Mouse (Mus musculus) liver, postnatal 0 days (tissue): ENCODE results near the gene Gm20431. TPM values are rescaled to one million over a fixed set of nuclear protein-coding genes. Genes with fewer than 3 reads are reported as not detected.

Source experiments
- ATAC-seq: fragments of 200-750 bp; cut with Nextera tagmentation; 2 replicates; pipeline ENCODE4 v1.8.0; 2017; ENCODE audit warnings: mild to moderate bottlenecking, moderate library complexity
- DNase-seq: peaks from one replicate; pipeline ENCODE4 v3.0.0-alpha.2; 2016
- H3K27ac ChIP-seq: fragments of 300-500 bp; sonication (generic); 2 replicates; pipeline ENCODE4 v1.5.1; 2014; ENCODE audit warnings: antibody characterized with exemption, moderate library complexity, mild to moderate bottlenecking, low read depth
- H3K27me3 ChIP-seq: fragments of 300-500 bp; sonication (generic); 2 replicates; pipeline ENCODE4 v1.6.1; 2014; ENCODE audit warnings: low read length, control low read depth, mixed read lengths; ENCODE audit not compliant: insufficient read depth
- H3K36me3 ChIP-seq: fragments of 300-500 bp; sonication (generic); replicated peaks from 2 replicates; pipeline ENCODE4 v1.6.1; 2014; ENCODE audit warnings: mild to moderate bottlenecking, control low read depth, low read length, moderate library complexity, mixed read lengths; ENCODE audit not compliant: insufficient read depth
- H3K4me1 ChIP-seq: fragments of 300-500 bp; sonication (generic); 2 replicates; pipeline ENCODE4 v1.6.1; 2014; ENCODE audit warnings: antibody characterized with exemption, mild to moderate bottlenecking, control low read depth; ENCODE audit not compliant: insufficient read depth
- H3K4me2 ChIP-seq: fragments of 300-500 bp; sonication (generic); 2 replicates; pipeline ENCODE4 v1.6.1; 2014; ENCODE audit warnings: low read depth, mild to moderate bottlenecking, low read length, moderate library complexity, mixed read lengths
- H3K4me3 ChIP-seq: fragments of 300-500 bp; sonication (generic); 2 replicates; pipeline ENCODE4 v1.5.1; 2014; ENCODE audit warnings: low read depth, low read length
- H3K9ac ChIP-seq: fragments of 300-500 bp; sonication (generic); replicated peaks from 2 replicates; pipeline ENCODE4 v1.6.1; 2014; ENCODE audit warnings: mild to moderate bottlenecking, moderate library complexity
- H3K9me3 ChIP-seq: fragments of 300-500 bp; sonication (generic); 2 replicates; pipeline ENCODE4 v1.6.1; 2016; ENCODE audit warnings: mild to moderate bottlenecking, control low read depth, low read length, mixed read lengths
- CTCF ChIP-seq: sonication (generic); IDR thresholded peaks from 2 replicates; pipeline ENCODE4 v1.5.1; 2016; ENCODE audit warnings: antibody characterized with exemption, low read depth
- EP300 ChIP-seq: IDR thresholded peaks from 2 replicates; pipeline ENCODE4 v1.6.1; 2016; ENCODE audit warnings: antibody characterized with exemption, low read depth, mild to moderate bottlenecking
- WGBS: fragments of 180-500 bp; shearing (Covaris S2); extraction: QIAGEN DNeasy Blood & Tissue Kit; methylation state at CpG from one replicate; pipeline ENCODE4 v1.1.7; 2014; ENCODE audit not compliant: insufficient replicate concordance; 5-methylcytosine and 5-hydroxymethylcytosine counted together
- polyA plus RNA-seq: library from polyadenylated mRNA; unstranded; fragments of >200 nt; fragmentation: Nextera tagmentation; extraction: Ambion mirVana; gene quantifications from 2 replicates; pipeline ENCODE4 v1.2.1, GENCODE M21; 2015

The Gm20431 gene
- polyA plus RNA-seq, 1 experiment from 2014 or later = 1.7 TPM

DNA sequence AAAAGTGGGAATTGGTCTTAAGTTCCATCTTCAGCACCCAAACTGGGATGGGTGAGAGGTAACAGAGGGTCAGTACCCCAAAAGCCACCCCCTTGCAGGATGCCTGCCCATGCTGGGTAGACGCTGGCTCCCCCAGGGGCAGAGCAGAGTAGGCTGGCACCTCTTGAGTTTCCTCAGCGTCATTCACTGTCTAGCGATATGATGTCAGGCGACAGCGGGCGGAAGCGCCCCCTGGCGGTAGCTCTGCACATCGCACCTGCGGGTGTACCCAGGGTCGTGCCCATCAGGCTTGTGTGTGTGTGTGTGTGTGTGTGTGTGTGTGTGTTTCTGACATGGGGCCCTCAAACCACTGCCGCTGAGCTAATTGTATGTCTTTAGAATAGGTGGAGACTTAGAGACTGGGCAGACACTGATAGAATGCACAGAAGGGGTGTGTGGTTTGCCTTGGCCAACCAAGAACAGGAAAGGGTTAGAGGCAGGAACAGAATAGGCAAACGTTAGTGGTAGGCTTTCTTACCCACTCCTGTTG, 18.7 kb upstream of the Gm20431 start:
- Histone ChIP-seq H3K4me3 (no peak overlapping the region), H3K4me1 (0 out of 2 replicates have a peak, but pooled peaks cover 3% of the 10 kb centered on the region), H3K36me3 (no peaks in the 10 kb centered on the region), H3K9ac (no peak overlapping the region), H3K27me3 (no peaks in the 10 kb centered on the region), H3K4me2 (no peak overlapping the region), H3K9me3 (no peaks in the 10 kb centered on the region), H3K27ac (no peak overlapping the region)
- ATAC-seq (peak; percentile 73), DNase-seq (peak; percentile 88)
- TF ChIP-seq EP300 = no peak
- TF ChIP-seq CTCF = peak; percentile 98
- under 1% methylated on average over 13 of the region's 13 CpGs for WGBS

DNA sequence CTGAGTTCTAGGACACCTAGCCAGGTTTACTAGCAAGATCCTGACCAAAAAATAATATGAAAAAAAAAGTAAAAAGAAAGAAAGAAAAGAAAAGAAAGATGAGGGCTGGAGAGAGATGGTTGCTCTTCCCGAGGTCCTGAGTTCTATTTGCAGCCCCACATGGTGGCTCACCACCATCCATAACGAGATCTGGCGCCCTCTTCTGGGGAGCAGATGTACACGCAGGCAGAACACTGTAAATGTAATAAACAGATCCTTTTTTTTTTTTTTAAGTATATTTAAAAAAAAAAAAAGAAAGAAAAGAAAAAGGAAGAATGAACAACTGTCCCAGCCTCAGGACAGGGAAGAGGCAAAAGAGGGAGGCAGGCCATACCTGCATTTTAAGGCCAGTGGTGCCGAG, 17.3 kb upstream of the Gm20431 start:
- DNase-seq (no peak), ATAC-seq (no peak)
- Histone ChIP-seq H3K36me3 (no peaks in the 10 kb centered on the region), H3K4me3 (no peak overlapping the region), H3K9ac (no peak overlapping the region), H3K4me2 (no peak overlapping the region), H3K27me3 (no peaks in the 10 kb centered on the region), H3K4me1 (0 out of 2 replicates have a peak, but pooled peaks cover 3% of the 10 kb centered on the region), H3K27ac (no peak overlapping the region), H3K9me3 (no peaks in the 10 kb centered on the region)
- TF ChIP-seq EP300 (no peak), CTCF (peak; percentile 68)
- WGBS = 54% methylated on average over 5 of the region's 5 CpGs

DNA sequence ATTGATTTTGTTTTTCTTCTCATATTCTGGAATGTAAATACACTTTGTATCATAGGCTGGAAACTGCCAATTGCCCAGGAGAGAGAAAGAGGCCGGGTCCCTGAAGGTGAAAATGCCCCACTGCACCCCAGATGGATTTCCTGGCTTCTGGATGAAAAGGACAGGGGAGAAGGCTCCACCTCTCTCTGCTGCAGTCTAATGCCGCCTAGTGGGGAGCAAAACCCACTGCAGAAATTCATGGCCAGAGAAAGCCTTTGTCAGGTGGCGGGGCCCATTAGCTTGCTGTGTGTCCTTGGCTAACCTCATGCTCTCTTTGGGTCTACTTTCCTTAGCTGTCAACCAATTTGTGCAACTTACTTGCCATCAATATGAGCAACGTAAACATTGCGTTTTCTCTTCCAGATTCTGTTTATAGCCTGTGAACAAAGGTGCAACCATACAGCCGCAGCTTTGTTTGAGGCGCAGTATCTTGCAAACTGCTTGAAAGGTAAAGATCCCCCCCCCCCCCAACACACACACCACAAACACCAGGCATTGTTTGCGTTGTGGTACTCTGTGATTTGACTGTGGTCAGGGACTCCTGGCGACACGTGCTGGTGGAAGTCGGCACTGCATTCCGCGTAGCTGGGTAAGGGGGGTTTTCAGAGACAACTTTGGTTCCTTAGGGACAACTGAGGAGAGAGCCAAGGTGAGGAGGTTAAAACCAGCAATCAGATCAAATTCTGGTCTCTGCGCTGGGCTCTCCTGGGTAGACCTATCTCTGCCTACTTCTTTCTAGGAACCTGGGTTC, 14.0 kb upstream of the Gm20431 start:
- TF ChIP-seq CTCF = peak; percentile 86
- no peak for TF ChIP-seq EP300
- WGBS = 41% methylated on average over 14 of the region's 14 CpGs
- peaks cover 21% of the 10 kb centered on the region for H3K4me1 ChIP-seq
- H3K9ac ChIP-seq = no peak overlapping the region
- H3K36me3 ChIP-seq = no peaks in the 10 kb centered on the region
- no peak overlapping the region for H3K4me2 ChIP-seq
- DNase-seq = no peak
- no peaks in the 10 kb centered on the region for H3K27me3 ChIP-seq
- H3K27ac ChIP-seq = no peak overlapping the region
- no peak for ATAC-seq
- H3K4me3 ChIP-seq = no peak overlapping the region
- no peaks in the 10 kb centered on the region for H3K9me3 ChIP-seq

DNA sequence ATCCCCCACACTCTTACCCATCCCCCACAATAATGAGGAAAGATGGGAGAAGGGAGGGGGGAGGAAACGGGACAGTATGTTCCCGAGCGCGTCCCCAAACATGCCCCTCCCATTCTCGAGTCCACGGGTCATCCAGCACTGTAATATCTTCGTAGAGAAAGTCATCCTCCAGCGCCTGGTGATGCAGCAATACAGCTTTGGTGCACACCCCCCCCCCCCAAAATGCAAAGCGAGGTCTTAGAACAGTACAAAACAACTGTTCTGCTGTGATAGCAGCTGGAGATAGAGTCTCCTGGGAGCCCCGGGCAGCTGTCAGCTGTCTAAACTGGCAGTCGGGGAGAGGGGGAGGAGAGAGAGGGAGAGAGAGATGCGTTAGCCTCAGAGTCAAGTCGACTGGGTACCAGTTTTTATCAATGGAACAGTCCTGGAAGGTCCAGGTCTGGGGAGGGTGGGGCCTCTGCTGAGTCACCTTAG, 11.0 kb upstream of the Gm20431 start:
- peak; percentile 66 for DNase-seq
- Histone ChIP-seq H3K36me3 (no peaks in the 10 kb centered on the region), H3K4me2 (peak overlapping the region; percentile 55), H3K4me1 (peaks cover 19% of the 10 kb centered on the region), H3K27ac (peak overlapping the region; percentile 67), H3K4me3 (no peak overlapping the region), H3K27me3 (no peaks in the 10 kb centered on the region), H3K9ac (no peak overlapping the region), H3K9me3 (no peaks in the 10 kb centered on the region)
- WGBS = 23% methylated on average over 13 of the region's 13 CpGs
- ATAC-seq = peak; percentile 91
- TF ChIP-seq EP300 = peak; percentile 67
- no peak for TF ChIP-seq CTCF

DNA sequence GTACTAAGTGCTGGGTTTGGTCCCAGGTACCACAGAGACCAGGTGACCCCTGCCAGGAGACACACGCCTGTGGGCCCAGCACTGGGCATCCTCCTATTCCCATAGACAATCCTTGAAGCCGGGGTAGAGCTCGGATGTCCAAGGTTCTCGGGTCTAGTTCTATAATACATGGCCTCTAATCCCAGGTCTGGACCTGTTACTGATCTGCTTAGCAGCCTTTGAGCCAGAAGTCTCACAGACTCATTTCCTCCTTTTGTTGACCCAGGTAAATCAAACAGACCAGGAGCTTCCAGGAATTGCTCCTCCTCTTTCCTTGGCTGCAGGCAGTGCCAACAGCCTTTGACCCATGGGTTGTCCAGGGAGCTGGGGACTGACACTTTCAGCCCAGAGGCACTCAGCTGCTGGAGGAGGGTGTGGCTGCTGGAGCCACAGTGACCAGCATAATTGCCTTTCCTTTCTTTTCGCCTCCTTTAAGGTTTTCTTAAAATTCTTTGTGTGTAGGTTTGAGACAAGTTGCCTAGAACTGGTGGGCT, 9.9 kb upstream of the Gm20431 start:
- Histone ChIP-seq H3K4me1 (peaks cover 19% of the 10 kb centered on the region), H3K27ac (0 out of 2 replicates have a peak overlapping the region, but pooled peaks have one; percentile 9), H3K4me3 (no peak overlapping the region), H3K4me2 (peak overlapping the region; percentile 55), H3K9me3 (no peaks in the 10 kb centered on the region), H3K27me3 (no peaks in the 10 kb centered on the region), H3K9ac (no peak overlapping the region), H3K36me3 (no peaks in the 10 kb centered on the region)
- DNase-seq (no peak), ATAC-seq (no peak)
- 82% methylated on average over 5 of the region's 5 CpGs for WGBS
- TF ChIP-seq EP300 (no peak), CTCF (no peak)

DNA sequence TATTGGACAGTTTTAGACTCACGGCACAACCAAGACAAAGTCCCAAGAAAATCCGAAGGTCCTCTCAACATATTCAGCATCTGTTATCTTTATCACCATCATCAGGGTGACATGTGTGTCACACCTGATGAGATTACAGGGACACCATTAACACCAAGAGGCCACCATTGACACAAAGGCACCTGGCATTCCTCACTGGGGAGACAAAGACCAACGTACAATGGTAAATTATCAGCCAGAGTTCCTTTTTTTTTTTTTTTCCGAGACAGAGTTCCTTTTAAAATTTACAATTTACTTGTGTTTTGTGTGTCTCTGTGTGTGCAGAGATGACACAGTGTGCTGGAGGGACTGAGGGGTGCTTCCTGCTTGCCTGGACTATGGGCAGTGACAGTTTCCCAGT, 8.1 kb upstream of the Gm20431 start:
- H3K4me3 ChIP-seq = no peak overlapping the region
- H3K4me1 ChIP-seq = peaks cover 19% of the 10 kb centered on the region
- H3K27ac ChIP-seq = no peak overlapping the region
- WGBS = 64% methylated on average over 4 of the region's 4 CpGs
- no peaks in the 10 kb centered on the region for H3K27me3 ChIP-seq
- no peaks in the 10 kb centered on the region for H3K36me3 ChIP-seq
- no peak for DNase-seq
- TF ChIP-seq EP300 = no peak
- TF ChIP-seq CTCF = no peak
- no peak overlapping the region for H3K9ac ChIP-seq
- no peaks in the 10 kb centered on the region for H3K9me3 ChIP-seq
- no peak for ATAC-seq
- no peak overlapping the region for H3K4me2 ChIP-seq
